Mouse (Mus musculus) embryonic facial prominence, embryonic 10.5 days (tissue): ENCODE measurements around the gene Gm21294. TPM values are rescaled to one million over a fixed set of nuclear protein-coding genes. Genes with fewer than 3 reads are reported as not detected.
"Not testable (repeated sequence)": the region's sequence is repeated elsewhere in the genome, so short reads cannot be mapped to it uniquely, and the experiment has no call there.

ENCODE experiments used
- DNase-seq: peaks from one replicate; pipeline ENCODE4 v3.0.0-alpha.2; 2017; ENCODE audit warnings: low spot score
- H3K27ac ChIP-seq: fragments of 300-500 bp; sonication (generic); replicated peaks from 2 replicates; pipeline ENCODE4 v1.5.1; 2016; ENCODE audit warnings: mild to moderate bottlenecking
- H3K27me3 ChIP-seq: fragments of 300-500 bp; sonication (generic); replicated peaks from 2 replicates; pipeline ENCODE4 v1.6.1; 2016; ENCODE audit warnings: low read depth, mild to moderate bottlenecking; ENCODE audit not compliant: poor library complexity, severe bottlenecking
- H3K36me3 ChIP-seq: fragments of 300-500 bp; sonication (generic); replicated peaks from 2 replicates; pipeline ENCODE4 v1.6.1; 2016; ENCODE audit warnings: mild to moderate bottlenecking, moderate library complexity
- H3K4me1 ChIP-seq: fragments of 300-500 bp; sonication (generic); 2 replicates; pipeline ENCODE4 v1.6.1; 2016
- H3K4me3 ChIP-seq: fragments of 300-500 bp; sonication (generic); 2 replicates; pipeline ENCODE4 v1.5.1; 2016; ENCODE audit warnings: mild to moderate bottlenecking, moderate library complexity
- H3K9me3 ChIP-seq: fragments of 300-500 bp; sonication (generic); 2 replicates; pipeline ENCODE4 v1.6.1; 2016; ENCODE audit warnings: mild to moderate bottlenecking
- WGBS: fragments of 180-500 bp; shearing (Covaris S2); methylation state at CpG from one replicate; pipeline ENCODE4 v1.1.7; 2016; 5-methylcytosine and 5-hydroxymethylcytosine counted together
- polyA plus RNA-seq: library from polyadenylated mRNA; unstranded; fragments of >200 nt; fragmentation: Nextera tagmentation; extraction: Ambion mirVana; gene quantifications from 2 replicates; pipeline ENCODE4 v1.2.1, GENCODE M21; 2016

Gm21294 gene
- polyA plus RNA-seq = not detected in 2 replicates

DNA sequence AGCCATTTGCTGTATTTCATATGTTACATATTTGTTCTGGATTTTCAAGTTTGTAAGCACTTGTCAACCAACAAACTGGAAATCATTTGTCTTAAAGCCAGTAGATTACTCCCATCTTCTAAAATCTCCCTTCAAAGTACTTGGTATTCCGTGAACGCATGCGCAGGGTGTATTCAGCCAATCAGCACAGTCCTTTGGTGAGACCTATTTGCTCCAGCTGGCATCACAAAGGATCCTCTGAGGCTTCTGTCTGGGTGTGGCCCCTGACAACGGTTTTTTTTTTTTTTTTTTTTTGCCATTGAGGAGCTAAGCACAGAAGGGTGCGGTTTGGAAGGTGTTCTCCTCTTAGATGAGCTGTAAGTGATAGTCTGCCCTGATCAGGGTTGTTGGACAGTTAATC lies at the start of gene Gm21294:
TSS of gene Gm21294 (plus strand) at position 301 of the 400 bp plus-strand sequence.
- not testable (repeated sequence) for H3K27me3 ChIP-seq, H3K4me3 ChIP-seq, H3K9me3 ChIP-seq, H3K27ac ChIP-seq, H3K4me1 ChIP-seq, DNase-seq, H3K36me3 ChIP-seq
- WGBS = 92% methylated on average over 2 of the region's 5 CpGs

- H3K27me3 ChIP-seq, DNase-seq, H3K4me1 ChIP-seq, H3K27ac ChIP-seq, H3K9me3 ChIP-seq, H3K4me3 ChIP-seq, H3K36me3 ChIP-seq: not testable (repeated sequence)
- 97% methylated on average over 9 of the region's 21 CpGs for WGBS
These were observed 73.6 kb downstream of the Gm21294 start for GRCm38 (mm10) chrY:89126246-89126645.
